Mouse (Mus musculus) hindbrain, embryonic 10.5 days (tissue): ENCODE measurements at regions not wholly inside any gene's neighbourhood (a gene's known extent, or its start where the extent isn't known, plus 50 kb on each side); places are given as distances from the start of the nearest gene placed in this dataset.
A peak's percentile ranks its signal among the peaks of the same experiment; 100 is the strongest.

ENCODE experiments used
- DNase-seq: peaks from one replicate; pipeline ENCODE4 v3.0.0-alpha.2; 2017; ENCODE audit warnings: low spot score
- H3K27ac ChIP-seq: fragments of 300-500 bp; sonication (generic); 2 replicates; pipeline ENCODE4 v1.5.1; 2016; ENCODE audit warnings: mild to moderate bottlenecking, moderate library complexity
- H3K27me3 ChIP-seq: fragments of 300-500 bp; sonication (generic); 2 replicates; pipeline ENCODE4 v1.6.1; 2016; ENCODE audit warnings: mild to moderate bottlenecking; ENCODE audit not compliant: poor library complexity, insufficient read depth, severe bottlenecking
- H3K36me3 ChIP-seq: fragments of 300-500 bp; sonication (generic); 2 replicates; pipeline ENCODE4 v1.6.1; 2016; ENCODE audit warnings: mild to moderate bottlenecking, moderate library complexity
- H3K4me1 ChIP-seq: fragments of 300-500 bp; sonication (generic); replicated peaks from 2 replicates; pipeline ENCODE4 v1.6.1; 2016; ENCODE audit warnings: mild to moderate bottlenecking
- H3K4me3 ChIP-seq: fragments of 300-500 bp; sonication (generic); 2 replicates; pipeline ENCODE4 v1.5.1; 2016; ENCODE audit warnings: mild to moderate bottlenecking, moderate library complexity
- H3K9me3 ChIP-seq: fragments of 300-500 bp; sonication (generic); 2 replicates; pipeline ENCODE4 v1.6.1; 2016; ENCODE audit warnings: mild to moderate bottlenecking, moderate library complexity
- WGBS: fragments of 180-500 bp; shearing (Covaris S2); methylation state at CpG from one replicate; pipeline ENCODE4 v1.1.7; 2016; 5-methylcytosine and 5-hydroxymethylcytosine counted together

DNA sequence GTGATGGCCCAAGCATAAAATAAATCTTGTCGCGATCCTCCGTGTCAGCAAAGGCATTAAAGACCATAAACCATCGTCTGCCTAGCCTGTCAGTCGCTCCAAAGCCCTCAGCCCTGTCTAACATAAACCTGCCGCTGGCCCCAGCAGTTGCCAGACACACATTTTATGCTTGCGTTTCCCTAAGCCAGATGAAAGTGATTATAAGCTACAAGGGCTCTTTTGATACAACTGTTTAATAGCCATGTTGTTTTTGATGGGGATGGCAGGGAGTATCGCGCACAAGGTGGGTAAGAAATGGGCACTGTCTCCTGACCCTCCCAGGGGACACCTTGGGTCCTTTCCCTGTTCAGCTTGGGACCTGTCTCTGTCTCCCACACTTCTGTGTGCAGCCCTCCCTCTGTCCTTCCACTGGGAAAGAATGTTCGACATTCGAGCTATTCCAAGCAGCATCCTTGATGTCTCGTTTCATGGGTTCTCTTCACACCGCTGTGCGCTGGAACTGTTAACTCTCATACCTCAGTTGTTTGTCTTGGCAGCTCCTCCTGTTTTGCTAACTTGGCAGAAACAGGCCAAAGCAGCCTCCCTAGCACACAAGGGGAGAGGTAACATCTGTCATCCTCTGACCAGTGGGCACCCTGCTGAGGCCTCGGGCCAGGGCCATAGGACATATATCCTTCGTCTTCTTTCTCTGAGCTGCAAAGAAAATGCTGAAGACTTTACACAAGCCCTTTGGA lies 180.2 kb upstream of the Gmds start:
- Histone ChIP-seq H3K4me3 (no peak overlapping the region), H3K27ac (peak overlapping the region; percentile 40; the same call in 1 of the 2 replicates), H3K27me3 (no peaks in the 10 kb centered on the region), H3K4me1 (peaks cover 8% of the 10 kb centered on the region; the same call in 1 of the 2 replicates), H3K9me3 (no peaks in the 10 kb centered on the region), H3K36me3 (no peaks in the 10 kb centered on the region)
- WGBS: 68% methylated on average over 16 of the region's 16 CpGs
- no peak for DNase-seq

DNA sequence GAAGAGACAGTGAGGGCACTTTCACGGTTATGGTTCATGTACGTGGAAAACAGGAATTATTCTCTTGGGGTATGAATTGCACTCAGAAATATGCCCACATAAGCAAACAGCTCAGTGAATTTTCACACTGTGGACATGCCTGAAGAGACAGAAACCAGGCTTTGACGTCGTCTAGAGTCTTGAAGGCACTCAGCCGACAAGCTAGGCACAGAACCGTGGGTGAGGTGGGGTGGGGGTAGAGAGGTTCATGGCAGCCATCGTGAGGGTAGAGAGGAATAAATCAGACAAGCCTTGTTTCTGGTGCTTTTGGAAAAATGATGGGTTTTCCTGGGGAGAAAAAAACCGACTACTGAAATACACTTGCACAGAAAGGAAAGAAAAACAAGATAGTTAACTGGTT lies 179.0 kb upstream of the Gmds start:
- H3K9me3 ChIP-seq: no peaks in the 10 kb centered on the region
- WGBS: 82% methylated on average over 8 of the region's 8 CpGs
- no peaks in the 10 kb centered on the region for H3K27me3 ChIP-seq
- DNase-seq: no peak
- H3K27ac ChIP-seq: no peak overlapping the region
- H3K4me3 ChIP-seq: no peak overlapping the region
- H3K36me3 ChIP-seq: no peaks in the 10 kb centered on the region
- peaks cover 8% of the 10 kb centered on the region; the same call in 1 of the 2 replicates for H3K4me1 ChIP-seq

DNA sequence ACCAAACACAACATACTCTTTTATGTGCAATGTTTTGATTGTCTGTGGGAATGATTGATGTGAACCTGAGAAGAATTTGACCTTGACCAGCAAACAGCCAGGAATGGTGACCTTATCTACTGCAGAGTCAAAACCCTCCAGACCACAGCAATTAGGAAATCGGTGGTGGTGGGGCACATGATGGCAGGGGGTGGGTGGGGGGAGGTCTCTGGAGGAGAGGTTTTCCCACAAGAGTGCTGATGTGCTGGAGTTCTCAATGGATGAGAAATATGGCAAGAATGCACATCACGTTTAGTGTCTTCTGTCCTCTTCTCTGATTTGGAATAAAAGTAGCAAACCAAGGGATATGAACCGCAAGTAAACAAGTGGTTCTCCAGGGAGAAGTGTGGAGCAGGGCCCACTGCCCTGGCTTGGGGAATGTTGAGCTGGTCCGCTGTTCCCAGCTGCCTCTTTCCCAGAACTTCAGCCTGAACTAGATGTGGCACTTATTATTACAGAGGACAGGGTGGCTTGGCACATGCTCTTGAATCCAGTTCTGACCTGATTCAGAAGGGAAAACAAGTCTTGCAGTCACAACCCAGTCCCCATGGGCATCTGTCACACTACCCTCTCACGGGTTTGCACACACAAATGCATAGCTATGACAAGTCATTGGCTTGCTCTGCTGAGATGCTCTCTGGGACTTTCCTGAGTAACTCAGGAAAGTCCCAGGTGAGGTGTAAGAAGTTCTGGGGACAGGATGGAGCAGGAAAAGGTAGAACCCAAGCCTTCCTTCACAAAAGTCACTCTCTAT lies 170.9 kb upstream of the Gmds start:
- Histone ChIP-seq H3K27me3 (no peaks in the 10 kb centered on the region), H3K36me3 (no peaks in the 10 kb centered on the region), H3K27ac (no peak overlapping the region), H3K4me1 (peaks cover 7% of the 10 kb centered on the region), H3K4me3 (no peak overlapping the region), H3K9me3 (no peaks in the 10 kb centered on the region)
- 69% methylated on average over 5 of the region's 5 CpGs for WGBS
- DNase-seq: no peak

DNA sequence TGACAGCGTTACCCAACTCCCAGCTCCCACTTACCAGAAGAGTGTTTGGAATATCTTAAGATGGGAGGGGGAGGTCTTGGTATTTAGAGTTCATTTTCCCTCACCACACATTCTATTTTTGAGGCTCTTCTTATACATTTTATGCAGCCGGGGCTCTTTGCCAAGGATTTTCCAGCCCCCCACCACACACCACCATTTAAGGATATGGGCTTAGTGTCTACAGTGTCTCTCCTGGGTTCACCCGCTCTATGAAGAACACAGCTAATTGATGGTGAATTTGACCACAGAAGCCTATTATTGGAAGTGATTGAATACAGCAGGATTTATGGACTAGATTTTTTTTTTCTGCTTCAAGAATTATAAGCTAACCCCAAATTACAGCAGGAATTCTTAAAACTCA lies 169.9 kb upstream of the Gmds start:
- no peaks in the 10 kb centered on the region for H3K27me3 ChIP-seq
- no peak overlapping the region for H3K4me3 ChIP-seq
- H3K27ac ChIP-seq: no peak overlapping the region
- 93% methylated on average over 3 of the region's 3 CpGs for whole genome bisulfite sequencing
- no peaks in the 10 kb centered on the region for H3K36me3 ChIP-seq
- no peaks in the 10 kb centered on the region for H3K9me3 ChIP-seq
- DNase-seq: no peak
- peaks cover 7% of the 10 kb centered on the region for H3K4me1 ChIP-seq

DNA sequence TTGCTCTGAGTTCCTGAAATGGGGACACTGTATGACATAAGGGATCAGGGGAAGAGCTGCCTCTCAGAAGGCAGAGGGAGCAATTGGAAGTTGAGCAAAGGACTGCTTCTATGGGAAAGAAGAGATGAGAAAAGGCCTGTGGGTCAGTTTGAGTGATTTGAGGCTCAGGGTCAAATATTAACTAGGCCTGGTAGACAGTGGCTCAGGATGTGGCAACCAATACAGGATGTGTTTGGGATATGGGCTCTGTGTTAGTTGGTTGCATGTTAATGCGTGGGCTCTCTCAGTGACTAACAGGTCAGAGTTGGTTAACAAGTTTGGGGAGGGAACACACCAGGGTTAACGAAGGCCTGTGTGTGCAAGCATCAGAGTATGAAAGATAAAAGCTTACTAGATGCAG lies 169.3 kb upstream of the Gmds start:
- peaks cover 7% of the 10 kb centered on the region for H3K4me1 ChIP-seq
- no peak for DNase-seq
- H3K9me3 ChIP-seq: no peaks in the 10 kb centered on the region
- no peaks in the 10 kb centered on the region for H3K27me3 ChIP-seq
- 90% methylated on average over 2 of the region's 2 CpGs for WGBS
- no peaks in the 10 kb centered on the region for H3K36me3 ChIP-seq
- H3K4me3 ChIP-seq: no peak overlapping the region
- H3K27ac ChIP-seq: no peak overlapping the region

DNA sequence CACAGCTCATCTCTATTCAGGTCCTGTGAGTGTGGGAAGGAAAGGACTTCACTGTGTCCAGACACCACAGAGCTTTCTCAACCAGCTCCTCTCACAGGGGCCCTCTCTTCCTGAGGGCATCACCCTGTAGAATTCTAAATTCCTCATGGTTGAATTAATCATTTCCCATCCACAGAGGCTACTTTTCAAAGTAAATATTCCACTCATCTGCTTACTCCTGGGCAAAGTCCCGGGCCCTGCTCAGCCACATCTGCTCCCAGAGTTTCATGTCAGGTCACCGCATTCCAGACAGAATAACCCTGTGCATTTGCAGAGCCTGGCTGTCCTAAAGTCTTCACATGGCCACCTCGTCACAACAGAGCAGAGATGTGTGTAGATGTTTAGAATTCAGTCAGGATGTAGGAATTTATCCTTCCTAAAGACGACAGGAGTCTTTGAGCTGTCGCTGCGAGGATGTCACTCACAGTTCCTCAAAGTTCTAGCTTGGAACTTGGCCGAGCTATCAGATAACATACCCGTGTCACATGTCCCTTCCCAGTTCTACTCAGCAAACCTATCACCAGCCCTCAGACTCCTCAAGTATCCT lies 159.8 kb upstream of the Gmds start:
- Histone ChIP-seq H3K36me3 (no peaks in the 10 kb centered on the region), H3K4me3 (no peak overlapping the region), H3K27ac (no peak overlapping the region), H3K27me3 (no peaks in the 10 kb centered on the region), H3K9me3 (no peaks in the 10 kb centered on the region), H3K4me1 (0 out of 2 replicates have a peak, but pooled peaks cover 3% of the 10 kb centered on the region)
- DNase-seq: no peak
- 71% methylated on average over 8 of the region's 8 CpGs for WGBS

DNA sequence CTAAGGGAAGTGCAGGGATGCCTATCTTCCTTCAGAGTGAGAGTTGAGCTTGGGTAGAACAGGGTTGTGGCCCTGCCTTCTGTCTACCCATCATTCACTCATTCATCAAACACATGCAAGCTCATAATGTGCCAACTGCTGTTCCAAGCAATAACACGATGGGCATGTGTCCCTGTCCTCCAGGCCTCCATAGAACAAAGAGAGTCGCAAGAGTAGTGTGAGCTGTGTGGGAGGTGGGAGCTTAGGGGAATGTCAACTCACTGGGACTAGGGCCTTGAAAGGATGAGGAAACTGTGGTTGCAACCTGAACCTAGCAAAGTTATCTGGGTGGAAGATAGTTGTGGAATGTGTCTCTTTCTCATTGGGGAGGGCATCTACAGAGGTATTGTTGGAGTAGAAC lies 157.7 kb upstream of the Gmds start:
- 0 out of 2 replicates have a peak, but pooled peaks cover 5% of the 10 kb centered on the region for H3K4me1 ChIP-seq
- WGBS: 83% methylated on average over 2 of the region's 2 CpGs

DNA sequence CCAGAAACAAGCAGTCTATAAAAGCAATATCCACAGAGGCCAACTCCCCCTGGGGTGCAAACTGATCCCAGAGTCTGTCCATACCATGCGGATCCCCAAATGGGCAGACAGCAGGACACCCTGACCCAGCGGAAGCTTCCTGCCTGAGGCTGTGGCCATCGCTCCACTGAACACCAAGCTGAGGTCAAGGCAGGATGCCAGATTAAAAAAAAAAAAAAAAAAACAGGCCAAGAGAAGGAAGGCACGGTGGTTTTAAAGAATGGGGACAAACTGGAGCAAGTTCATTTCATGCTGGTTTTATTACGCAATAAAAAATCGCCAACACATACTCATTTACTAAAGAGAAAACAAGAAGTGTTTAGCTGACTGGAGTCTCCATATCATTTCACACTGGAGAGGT lies 156.5 kb upstream of the Gmds start:
- no peaks in the 10 kb centered on the region for H3K36me3 ChIP-seq
- no peak for DNase-seq
- 0 out of 2 replicates have a peak, but pooled peaks cover 5% of the 10 kb centered on the region for H3K4me1 ChIP-seq
- H3K27me3 ChIP-seq: no peaks in the 10 kb centered on the region
- H3K4me3 ChIP-seq: no peak overlapping the region
- H3K9me3 ChIP-seq: no peaks in the 10 kb centered on the region
- 65% methylated on average over 6 of the region's 6 CpGs for WGBS
- no peak overlapping the region for H3K27ac ChIP-seq

More for the DNA sequence above, 157.7 kb upstream of the Gmds start:
- DNase-seq: no peak
- H3K4me3 ChIP-seq: no peak overlapping the region
- H3K27ac ChIP-seq: no peak overlapping the region
- no peaks in the 10 kb centered on the region for H3K9me3 ChIP-seq
- H3K27me3 ChIP-seq: no peaks in the 10 kb centered on the region
- H3K36me3 ChIP-seq: no peaks in the 10 kb centered on the region

DNA sequence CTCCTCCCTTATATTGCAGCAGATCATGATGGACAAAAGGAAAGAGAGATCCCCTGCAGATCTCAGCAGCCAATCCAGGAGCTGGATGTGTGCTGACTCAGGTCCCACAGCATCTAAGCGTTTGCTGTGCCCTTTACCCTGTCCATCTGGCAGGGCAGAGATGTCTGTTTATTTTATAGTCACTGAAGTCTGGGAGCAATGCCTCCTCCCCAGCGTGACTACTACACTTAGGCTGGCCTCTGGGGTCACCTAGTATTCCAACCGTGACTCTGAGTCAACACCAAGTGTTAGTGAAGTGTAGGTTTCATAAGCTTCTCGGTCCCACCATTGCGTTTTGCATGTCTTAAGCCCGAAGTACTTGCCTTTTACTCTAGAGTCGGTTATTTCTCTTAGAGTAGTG lies 155.3 kb upstream of the Gmds start:
- 62% methylated on average over 7 of the region's 7 CpGs for WGBS
- Histone ChIP-seq H3K27ac (no peak overlapping the region), H3K4me3 (no peak overlapping the region), H3K9me3 (no peaks in the 10 kb centered on the region), H3K4me1 (0 out of 2 replicates have a peak, but pooled peaks cover 5% of the 10 kb centered on the region), H3K36me3 (no peaks in the 10 kb centered on the region), H3K27me3 (no peaks in the 10 kb centered on the region)
- DNase-seq: peak; percentile 34

DNA sequence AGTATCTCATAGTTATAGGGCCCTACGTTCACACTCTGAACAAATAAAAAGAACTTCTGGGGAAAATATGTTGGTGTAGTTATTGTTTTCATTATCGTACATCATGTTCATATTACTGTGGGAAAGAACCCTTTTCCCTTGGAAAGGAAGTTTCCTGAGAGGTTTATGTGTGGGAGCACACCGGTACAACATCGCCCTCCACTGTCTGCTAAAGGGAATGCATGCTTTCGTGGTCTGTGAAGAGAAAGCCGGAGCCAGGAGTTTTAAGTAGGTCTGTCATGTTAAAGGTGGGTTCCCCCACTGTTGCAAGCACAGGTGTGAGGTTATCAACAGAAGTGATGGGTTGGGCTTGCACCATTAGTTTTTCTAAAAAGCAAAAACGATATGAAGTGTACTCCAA lies 154.8 kb upstream of the Gmds start:
- WGBS: 27% methylated on average over 7 of the region's 7 CpGs

DNA sequence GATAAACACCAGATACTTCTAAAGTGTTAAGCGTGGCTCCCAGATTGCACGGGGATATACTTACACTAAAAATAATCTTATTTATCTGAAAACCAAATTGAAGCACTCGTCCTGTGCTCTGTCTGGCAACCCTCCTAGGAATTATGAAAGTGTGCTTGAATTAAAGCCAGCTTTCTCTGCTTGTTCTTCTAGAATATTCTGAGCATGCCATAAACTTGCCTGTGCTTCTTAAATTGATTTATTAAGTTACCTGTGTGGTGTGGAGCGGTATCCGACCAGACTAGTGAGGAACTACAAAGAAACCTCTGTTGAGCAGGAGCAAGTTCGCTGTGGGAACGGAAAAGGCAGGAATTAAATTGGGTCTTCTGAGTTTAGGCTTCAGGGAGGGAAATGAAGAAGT lies 154.0 kb upstream of the Gmds start:
- H3K27me3 ChIP-seq: no peaks in the 10 kb centered on the region
- H3K9me3 ChIP-seq: no peaks in the 10 kb centered on the region
- H3K27ac ChIP-seq: no peak overlapping the region; the same call in 1 of the 2 replicates
- no peak for DNase-seq
- 86% methylated on average over 7 of the region's 7 CpGs for WGBS
- H3K4me1 ChIP-seq: 0 out of 2 replicates have a peak, but pooled peaks cover 5% of the 10 kb centered on the region
- no peak overlapping the region for H3K4me3 ChIP-seq
- no peaks in the 10 kb centered on the region for H3K36me3 ChIP-seq

More for the DNA sequence above, 154.8 kb upstream of the Gmds start:
- Histone ChIP-seq H3K9me3 (no peaks in the 10 kb centered on the region), H3K27ac (no peak overlapping the region), H3K36me3 (no peaks in the 10 kb centered on the region), H3K4me3 (no peak overlapping the region), H3K4me1 (0 out of 2 replicates have a peak, but pooled peaks cover 5% of the 10 kb centered on the region), H3K27me3 (no peaks in the 10 kb centered on the region)
- peak; percentile 64 for DNase-seq

DNA sequence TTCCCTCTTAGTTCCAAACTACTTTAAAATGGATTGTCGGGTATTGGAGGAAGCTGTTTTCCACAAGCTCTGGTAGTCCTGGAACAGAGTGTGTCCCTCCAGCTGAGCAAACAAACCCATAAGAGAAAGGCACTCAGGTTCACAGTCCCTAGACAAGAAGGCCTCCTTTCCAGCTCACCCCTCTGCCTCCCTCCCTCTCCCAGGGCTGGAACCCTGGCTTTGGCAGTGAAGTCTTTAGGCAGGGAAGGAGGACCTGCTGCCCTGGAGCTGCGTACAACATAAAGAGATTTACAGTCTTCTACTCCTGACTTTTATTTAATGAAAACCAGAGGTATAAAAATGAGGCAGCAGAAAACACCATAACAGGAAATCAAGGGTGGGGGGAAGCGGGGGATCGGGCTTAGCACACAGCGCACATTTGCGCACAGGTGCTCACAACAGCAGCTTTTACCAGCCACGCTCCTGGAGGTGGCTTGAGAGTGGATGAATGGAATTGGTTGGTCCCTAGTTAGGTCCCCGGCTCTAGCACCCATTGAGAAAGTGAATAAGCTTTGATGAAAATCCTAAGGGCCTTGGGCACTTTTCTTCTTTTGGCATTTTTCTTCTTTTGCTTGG lies 143.0 kb upstream of the Gmds start:
- peaks cover 16% of the 10 kb centered on the region; the same call in 1 of the 2 replicates for H3K4me1 ChIP-seq
- no peaks in the 10 kb centered on the region for H3K27me3 ChIP-seq
- DNase-seq: no peak
- H3K4me3 ChIP-seq: no peak overlapping the region
- no peak overlapping the region for H3K27ac ChIP-seq
- no peaks in the 10 kb centered on the region for H3K9me3 ChIP-seq
- no peaks in the 10 kb centered on the region for H3K36me3 ChIP-seq
- 83% methylated on average over 8 of the region's 8 CpGs for WGBS
